Mouse (Mus musculus): Measurements from ENCODE around the gene C1ql4. TPM values are rescaled to one million over a fixed set of nuclear protein-coding genes. Genes with fewer than 3 reads are reported as not detected.

Gene C1ql4
- polyA plus RNA-seq, 1 experiment from 2014 or later = 0.22 TPM

GRCm38 (mm10) chr15:99097840-99098492 is 10.3 kb upstream of the C1ql4 start:
- Histone ChIP-seq H3K4me3 (peak overlapping the region; percentile 46), H3K4me1 (peaks cover 52% of the 10 kb centered on the region), H3K27me3 (peaks cover 78% of the 10 kb centered on the region), H3K36me3 (no peaks in the 10 kb centered on the region), H3K4me2 (peak overlapping the region; percentile 79), H3K27ac (no peak overlapping the region), H3K9ac (peak overlapping the region; percentile 55; the same call in 1 of the 2 replicates), H3K9me3 (no peaks in the 10 kb centered on the region)
- no peak for ATAC-seq (ENCODE audit: insufficient number of reproducible peaks, insufficient read depth, low FRiP score, low TSS enrichment, low read depth)
- under 1% methylated on average over 39 of the region's 39 CpGs for WGBS

GRCm38 (mm10) chr15:99096831-99097500 is 9.3 kb upstream of the C1ql4 start:
- Histone ChIP-seq H3K36me3 (no peaks in the 10 kb centered on the region), H3K9me3 (no peaks in the 10 kb centered on the region), H3K4me2 (peak overlapping the region; percentile 79), H3K4me3 (peak overlapping the region; percentile 46), H3K27ac (no peak overlapping the region), H3K27me3 (peaks cover 88% of the 10 kb centered on the region), H3K4me1 (peaks cover 52% of the 10 kb centered on the region), H3K9ac (peak overlapping the region; percentile 55; the same call in 1 of the 2 replicates)
- under 1% methylated on average over 52 of the region's 58 CpGs for WGBS
- ATAC-seq (ENCODE audit: insufficient number of reproducible peaks, insufficient read depth, low FRiP score, low TSS enrichment, low read depth) = no peak

- Histone ChIP-seq H3K36me3 (no peaks in the 10 kb centered on the region), H3K4me2 (peak overlapping the region; percentile 79), H3K4me3 (peak overlapping the region; percentile 46), H3K9ac (peak overlapping the region; percentile 55; the same call in 1 of the 2 replicates), H3K9me3 (no peaks in the 10 kb centered on the region), H3K4me1 (peaks cover 52% of the 10 kb centered on the region), H3K27me3 (peaks cover 94% of the 10 kb centered on the region), H3K27ac (no peak overlapping the region)
- WGBS = 4% methylated on average over 24 of the region's 24 CpGs
- ATAC-seq (ENCODE audit: insufficient number of reproducible peaks, insufficient read depth, low FRiP score, low TSS enrichment, low read depth) = no peak
Observed at GRCm38 (mm10) chr15:99096061-99096793, 8.6 kb upstream of the C1ql4 start.

GRCm38 (mm10) chr15:99095356-99095755 is 7.7 kb upstream of the C1ql4 start:
- WGBS = 5% methylated on average over 6 of the region's 6 CpGs
- Histone ChIP-seq H3K9ac (no peak overlapping the region), H3K4me1 (peaks cover 52% of the 10 kb centered on the region), H3K4me2 (no peak overlapping the region; the same call in 1 of the 2 replicates), H3K27me3 (peaks cover 98% of the 10 kb centered on the region), H3K36me3 (no peaks in the 10 kb centered on the region), H3K27ac (no peak overlapping the region), H3K9me3 (no peaks in the 10 kb centered on the region), H3K4me3 (no peak overlapping the region)
- no peak for ATAC-seq (ENCODE audit: insufficient number of reproducible peaks, insufficient read depth, low FRiP score, low TSS enrichment, low read depth)

- 1% methylated on average over 27 of the region's 27 CpGs for WGBS
- H3K4me3 ChIP-seq = peak overlapping the region; percentile 22; the same call in 1 of the 2 replicates
- ATAC-seq (ENCODE audit: insufficient number of reproducible peaks, insufficient read depth, low FRiP score, low TSS enrichment, low read depth) = no peak
Observed at GRCm38 (mm10) chr15:99094631-99095270, 7.1 kb upstream of the C1ql4 start.

GRCm38 (mm10) chr15:99093291-99094258 is 6.0 kb upstream of the C1ql4 start:
- Histone ChIP-seq H3K27ac (no peak overlapping the region), H3K27me3 (peaks cover 98% of the 10 kb centered on the region), H3K9ac (peak overlapping the region; percentile 59), H3K36me3 (no peaks in the 10 kb centered on the region), H3K4me2 (peak overlapping the region; percentile 74), H3K4me1 (peaks cover 47% of the 10 kb centered on the region), H3K9me3 (no peaks in the 10 kb centered on the region), H3K4me3 (peak overlapping the region; percentile 43)
- ATAC-seq (ENCODE audit: insufficient number of reproducible peaks, insufficient read depth, low FRiP score, low TSS enrichment, low read depth) = no peak
- 1% methylated on average over 56 of the region's 56 CpGs for WGBS

More at GRCm38 (mm10) chr15:99094631-99095270, 7.1 kb upstream of the C1ql4 start:
- H3K9ac ChIP-seq = no peak overlapping the region
- H3K36me3 ChIP-seq = no peaks in the 10 kb centered on the region
- no peak overlapping the region for H3K27ac ChIP-seq
- H3K4me1 ChIP-seq = peaks cover 52% of the 10 kb centered on the region
- H3K4me2 ChIP-seq = peak overlapping the region; percentile 42
- peaks cover 98% of the 10 kb centered on the region for H3K27me3 ChIP-seq
- no peaks in the 10 kb centered on the region for H3K9me3 ChIP-seq

GRCm38 (mm10) chr15:99092870-99093269 is 5.3 kb upstream of the C1ql4 start, which contains the start of gene Dnajc22:
Dnajc22 (plus strand) TSS chr15:99093170.
- no peak for ATAC-seq (ENCODE audit: insufficient number of reproducible peaks, insufficient read depth, low FRiP score, low TSS enrichment, low read depth)
- Histone ChIP-seq H3K4me2 (peak within 1 kb of the TSS; percentile 74), H3K36me3 (no peaks in the 10 kb centered on the region), H3K9ac (peak within 1 kb of the TSS; percentile 59), H3K4me3 (peak within 1 kb of the TSS; percentile 43), H3K4me1 (peaks cover 47% of the 10 kb centered on the region), H3K27me3 (peaks cover 98% of the 10 kb centered on the region), H3K27ac (no peak within 1 kb of the TSS), H3K9me3 (no peaks in the 10 kb centered on the region)
- 21% methylated on average over 8 of the region's 8 CpGs for WGBS

GRCm38 (mm10) chr15:99089069-99089468 is 1.5 kb upstream of the C1ql4 start:
- H3K27me3 ChIP-seq = peaks cover 100% of the 10 kb centered on the region
- 0 out of 2 replicates have a peak overlapping the region, but pooled peaks have one; percentile 53 for H3K4me2 ChIP-seq
- H3K4me1 ChIP-seq = peaks cover 28% of the 10 kb centered on the region
- H3K9me3 ChIP-seq = no peaks in the 10 kb centered on the region
- H3K9ac ChIP-seq = no peak overlapping the region
- 9% methylated on average over 14 of the region's 14 CpGs for WGBS
- H3K27ac ChIP-seq = no peak overlapping the region
- no peaks in the 10 kb centered on the region for H3K36me3 ChIP-seq
- H3K4me3 ChIP-seq = no peak overlapping the region
- no peak for ATAC-seq (ENCODE audit: insufficient number of reproducible peaks, insufficient read depth, low FRiP score, low TSS enrichment, low read depth)

- 0 out of 2 replicates have a peak, but pooled peaks have one; percentile 38 for ATAC-seq (ENCODE audit: insufficient number of reproducible peaks, insufficient read depth, low FRiP score, low TSS enrichment, low read depth)
Observed at GRCm38 (mm10) chr15:99088292-99088691, 675 bp upstream of the C1ql4 start.

GRCm38 (mm10) chr15:99085997-99086396 is 1.6 kb downstream of the C1ql4 start:
- no peak overlapping the region for H3K4me2 ChIP-seq
- WGBS = 79% methylated on average over 4 of the region's 4 CpGs

More at GRCm38 (mm10) chr15:99088292-99088691, 675 bp upstream of the C1ql4 start:
- Histone ChIP-seq H3K4me2 (peak overlapping the region; percentile 53), H3K4me1 (peaks cover 24% of the 10 kb centered on the region), H3K4me3 (peak overlapping the region; percentile 33), H3K9me3 (no peaks in the 10 kb centered on the region), H3K36me3 (peaks cover under 1% of the 10 kb centered on the region; the same call in 1 of the 2 replicates), H3K27ac (no peak overlapping the region), H3K9ac (no peak overlapping the region; the same call in 1 of the 2 replicates), H3K27me3 (peaks cover 100% of the 10 kb centered on the region)
- WGBS = under 1% methylated on average over 27 of the region's 27 CpGs

More at GRCm38 (mm10) chr15:99085997-99086396, 1.6 kb downstream of the C1ql4 start:
- H3K36me3 ChIP-seq = peaks cover 22% of the 10 kb centered on the region
- no peak overlapping the region for H3K4me3 ChIP-seq
- no peak overlapping the region for H3K9ac ChIP-seq
- no peak overlapping the region for H3K27ac ChIP-seq
- H3K27me3 ChIP-seq = peaks cover 84% of the 10 kb centered on the region
- no peaks in the 10 kb centered on the region for H3K9me3 ChIP-seq
- ATAC-seq (ENCODE audit: insufficient number of reproducible peaks, insufficient read depth, low FRiP score, low TSS enrichment, low read depth) = no peak
- H3K4me1 ChIP-seq = peaks cover 24% of the 10 kb centered on the region
